Mouse (Mus musculus) ovary, postnatal 36 days (tissue): Measurements from ENCODE around the gene Rpl6.

ENCODE experiments used
- DNase-seq: peaks from one replicate; pipeline ENCODE4 v3.0.0; 2022; ENCODE audit warnings: low spot score, mixed read lengths

The Rpl6 gene

DNA sequence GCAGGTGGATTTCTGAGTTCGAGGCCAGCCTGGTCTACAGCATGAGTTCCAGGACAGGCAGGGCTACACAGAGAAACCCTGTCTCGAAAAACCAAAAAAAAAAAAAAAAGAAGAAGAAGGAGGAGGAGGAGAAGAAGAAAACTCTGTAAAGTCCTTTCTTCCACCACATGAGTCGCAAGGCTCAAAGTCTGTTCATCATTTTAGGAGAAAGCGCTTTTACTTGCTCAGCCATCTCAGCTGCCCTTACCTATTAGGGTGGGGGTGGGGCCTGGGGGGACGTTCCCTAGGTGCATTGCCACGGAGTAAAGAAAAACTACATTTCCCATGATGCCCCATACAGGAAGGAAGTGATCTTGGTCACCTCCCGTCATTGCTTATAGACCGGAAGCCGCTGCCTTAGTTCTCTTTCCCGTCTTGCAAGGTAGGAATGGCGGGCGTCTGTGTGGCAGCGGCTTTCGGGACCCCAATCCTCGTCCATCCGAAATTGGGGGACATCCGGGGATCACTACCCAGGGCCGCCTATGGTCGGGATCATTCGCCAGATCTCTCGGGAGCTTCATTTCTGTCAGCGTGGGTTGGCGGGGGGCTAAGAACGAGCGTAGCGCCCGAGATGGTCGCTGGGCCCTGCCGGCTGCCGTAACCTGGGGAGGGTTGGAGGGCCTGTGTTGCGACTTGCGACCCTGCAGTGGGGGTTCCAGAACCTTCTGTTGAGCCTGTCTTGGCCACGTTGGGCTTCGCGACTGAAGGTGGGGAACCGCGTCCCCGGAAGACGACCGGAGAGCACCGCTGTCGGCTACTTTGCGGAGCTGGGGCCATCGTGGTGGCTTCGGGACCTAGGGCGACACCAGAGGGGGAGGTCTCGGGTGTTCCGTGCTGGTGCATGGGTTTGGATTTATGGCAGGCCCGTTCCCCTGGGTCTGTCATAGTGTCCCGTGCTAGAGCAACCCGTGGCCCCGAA, at the start of gene Rpl6:
Gene Rpl6, plus strand, starts transcription at position 350 of the 958 bp plus-strand sequence.
- peak; percentile 76 for DNase-seq

- no peak for DNase-seq
Observed at GRCm38 (mm10) chr5:121156121-121156520, 48.2 kb upstream of the Rpl6 start.

DNA sequence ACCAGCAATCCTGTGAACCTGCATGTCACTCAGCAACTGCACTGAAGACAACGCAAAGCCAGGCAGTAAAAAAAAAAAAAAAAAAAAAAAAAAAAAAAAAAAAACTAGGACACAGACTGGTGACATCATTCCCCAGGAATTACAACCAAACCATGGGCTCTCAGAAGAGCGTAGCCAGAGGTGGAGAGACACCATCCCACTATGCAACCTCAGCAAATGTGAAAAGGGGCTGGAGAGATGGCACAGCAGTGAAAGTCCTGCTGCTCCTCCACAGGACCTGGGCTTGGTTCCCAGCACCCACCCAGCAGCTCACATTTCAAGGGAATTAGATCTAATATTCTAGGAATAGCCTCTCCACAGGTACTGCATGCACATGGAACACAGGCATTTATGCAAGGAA, 47.3 kb upstream of the Rpl6 start:
- DNase-seq: no peak

DNA sequence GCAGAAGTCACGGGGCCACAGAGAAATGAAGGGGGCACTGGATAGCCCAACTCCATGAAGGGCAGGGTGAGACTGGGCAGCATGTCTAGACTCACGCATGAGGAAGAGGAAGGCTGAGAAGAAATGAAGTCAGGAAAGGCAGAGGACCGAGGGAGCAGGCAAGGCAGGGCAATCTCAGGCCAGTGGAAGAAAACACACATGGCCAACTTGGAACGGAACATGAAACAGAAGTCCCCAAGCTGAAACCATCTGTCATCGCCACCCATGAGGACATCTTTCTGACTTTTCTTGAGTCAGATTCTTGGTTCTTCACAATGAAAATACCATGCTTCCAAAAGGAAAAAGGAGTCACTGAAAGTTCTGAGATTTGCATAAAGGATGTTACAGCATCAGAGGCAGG, 46.8 kb upstream of the Rpl6 start:
- DNase-seq: no peak

GRCm38 (mm10) chr5:121158966-121159365, 45.3 kb upstream of the Rpl6 start:
- no peak for DNase-seq

DNA sequence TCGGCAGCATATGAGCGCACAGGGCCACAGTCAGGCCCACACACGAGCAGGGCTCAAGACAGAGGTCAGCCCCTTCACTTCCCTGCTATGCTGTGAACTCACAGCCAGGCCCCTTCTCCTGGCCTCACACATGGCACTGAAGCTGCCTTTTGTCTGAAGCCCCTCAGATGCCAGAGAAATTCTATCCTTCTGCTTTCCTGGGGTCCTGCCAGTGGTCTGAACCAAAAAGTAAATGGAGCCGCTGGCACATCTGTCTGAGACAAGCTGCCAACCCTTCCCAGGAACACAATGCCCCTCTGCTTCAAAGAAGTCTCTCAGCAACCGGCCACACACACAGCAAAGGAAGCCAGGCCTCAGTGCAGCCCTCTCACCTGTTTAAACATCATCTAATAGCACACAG, 42.0 kb upstream of the Rpl6 start:
- DNase-seq: no peak

DNA sequence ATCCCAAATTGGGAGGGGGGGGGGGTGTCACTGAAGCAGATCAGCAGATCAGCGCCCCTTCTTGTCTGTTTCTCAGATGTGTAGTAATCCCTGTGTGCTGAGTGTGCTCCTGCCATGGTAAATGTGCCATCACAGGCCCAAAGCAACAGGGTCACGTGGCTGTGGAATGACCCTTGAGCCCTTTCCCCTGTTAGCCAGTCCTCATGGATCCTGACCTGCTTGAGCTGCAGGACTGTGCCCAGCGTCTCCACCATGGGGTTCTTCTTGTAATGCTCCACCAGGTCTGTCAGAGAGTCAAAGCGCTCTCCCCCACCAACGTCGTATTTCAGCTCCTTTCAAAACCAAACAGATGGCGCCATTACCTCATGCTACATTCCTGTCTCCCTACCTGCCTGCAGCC, 41.4 kb upstream of the Rpl6 start:
- DNase-seq: no peak

DNA sequence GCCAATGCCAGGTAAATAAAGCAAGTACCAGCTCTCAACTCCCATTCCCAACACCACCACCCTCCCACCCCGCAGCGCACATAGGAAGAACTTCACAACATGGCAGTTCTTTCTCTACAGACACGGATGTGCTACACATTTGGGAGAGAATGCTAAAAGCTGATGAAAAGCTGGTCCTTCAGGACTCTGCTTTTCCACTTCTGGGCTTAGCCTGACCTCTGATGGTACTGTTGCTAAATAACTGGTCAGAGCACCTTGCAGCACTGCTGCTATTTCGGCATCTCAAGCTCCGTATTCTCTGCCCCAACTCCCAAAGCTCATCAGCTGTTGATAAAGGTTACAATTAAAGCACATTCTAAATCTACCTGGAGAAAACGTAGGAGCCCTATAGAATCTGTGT, 37.4 kb upstream of the Rpl6 start:
- DNase-seq: no peak

- no peak for DNase-seq
Observed at GRCm38 (mm10) chr5:121169588-121169987, 34.7 kb upstream of the Rpl6 start.

DNA sequence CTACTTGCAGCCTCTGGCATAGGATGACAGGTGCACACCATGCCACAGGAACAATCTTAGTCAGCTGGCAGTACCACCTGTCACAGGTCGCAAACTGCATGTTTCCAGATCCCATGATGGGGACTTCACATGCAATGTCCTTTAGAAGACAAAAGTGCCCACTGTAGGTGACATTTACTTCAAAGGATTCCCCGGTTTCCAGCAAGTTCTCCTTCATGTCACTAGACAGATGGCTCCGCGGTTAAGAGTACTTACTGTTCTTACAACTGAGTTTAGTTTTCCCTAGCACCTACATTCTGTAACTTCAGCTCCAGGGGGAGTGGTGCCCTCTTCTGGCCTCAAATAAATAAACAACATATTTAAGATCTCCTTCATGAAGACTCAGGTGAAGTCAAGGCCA, 31.4 kb upstream of the Rpl6 start:
- no peak for DNase-seq

- DNase-seq: no peak
Observed at GRCm38 (mm10) chr5:121179077-121179857, 25.0 kb upstream of the Rpl6 start.

DNA sequence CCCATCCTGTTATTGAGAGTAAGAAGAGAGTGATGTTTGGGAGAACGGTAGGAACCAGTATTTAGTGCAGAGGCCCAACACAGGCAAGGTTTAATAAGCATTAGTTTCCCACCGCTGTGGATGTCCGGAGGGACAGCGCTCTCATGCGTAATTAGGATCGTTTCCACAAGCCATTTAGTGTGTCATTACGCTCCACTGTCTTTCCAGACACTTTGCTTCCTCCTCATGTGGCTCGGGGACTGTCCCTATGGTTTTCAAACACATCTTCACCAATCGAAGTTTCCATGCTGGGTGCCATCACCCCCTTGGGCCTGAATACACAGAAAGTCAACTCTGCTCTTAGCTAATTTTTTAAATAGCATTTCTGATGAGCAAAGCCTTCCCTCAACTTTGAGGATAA, 21.0 kb upstream of the Rpl6 start:
- no peak for DNase-seq

GRCm38 (mm10) chr5:121184375-121184774, 19.9 kb upstream of the Rpl6 start:
- no peak for DNase-seq

DNA sequence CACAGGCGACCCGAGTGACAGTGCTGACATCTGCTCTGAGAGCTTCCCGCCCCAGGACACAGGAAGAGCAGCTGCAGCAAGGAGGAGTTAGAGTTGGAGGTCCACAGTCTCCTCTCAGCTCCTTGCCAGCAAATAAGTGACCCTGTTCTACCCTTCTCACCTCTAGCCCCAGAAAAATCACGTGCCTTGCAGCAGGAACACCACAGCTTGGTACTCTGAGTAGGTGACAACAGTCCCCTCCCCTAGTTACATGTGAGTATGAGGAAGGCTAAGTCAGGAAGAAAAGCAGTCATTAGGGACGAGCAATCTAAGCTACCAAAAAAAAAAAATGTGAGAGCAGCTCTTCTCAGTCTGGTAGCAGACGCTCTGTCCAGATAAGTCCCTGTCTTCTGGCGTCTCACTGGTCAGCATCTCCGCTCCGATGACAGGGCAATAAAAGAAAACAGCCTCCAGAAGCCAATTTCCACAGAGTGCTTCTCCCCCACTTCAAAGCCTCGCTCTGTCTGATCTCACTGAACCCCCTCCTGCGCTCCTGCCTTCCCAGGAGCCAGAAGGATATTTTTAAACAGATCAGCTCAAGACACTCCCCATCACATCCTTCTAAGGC, 19.2 kb upstream of the Rpl6 start:
- no peak for DNase-seq

- no peak for DNase-seq
Observed at GRCm38 (mm10) chr5:121187580-121188001, 16.7 kb upstream of the Rpl6 start.

- no peak for DNase-seq
Observed at GRCm38 (mm10) chr5:121188265-121188664, 16.0 kb upstream of the Rpl6 start.

GRCm38 (mm10) chr5:121189182-121189581, 15.1 kb upstream of the Rpl6 start:
- DNase-seq: no peak

GRCm38 (mm10) chr5:121190210-121190835, 14.0 kb upstream of the Rpl6 start:
- no peak for DNase-seq

GRCm38 (mm10) chr5:121190836-121191583, 13.3 kb upstream of the Rpl6 start, which contains the start of gene Ptpn11:
Gene Ptpn11, minus strand, starts transcription at chr5:121191397.
- peak; percentile 89 for DNase-seq

DNA sequence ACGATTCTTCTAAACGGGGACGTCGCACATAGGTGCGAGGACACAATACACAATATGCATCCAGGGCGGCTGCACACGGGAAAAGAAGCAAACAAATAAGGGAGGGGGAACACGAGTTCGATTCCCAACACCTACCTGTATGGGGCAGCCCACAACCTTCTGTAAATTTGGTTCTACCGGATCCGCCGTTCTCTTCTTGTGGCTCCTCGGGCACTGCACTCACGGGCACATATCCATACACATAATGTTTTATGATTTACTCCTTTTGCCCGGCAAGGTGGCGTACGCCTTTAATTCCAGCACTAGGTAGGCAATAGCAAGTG, 12.7 kb upstream of the Rpl6 start:
- DNase-seq: no peak

DNA sequence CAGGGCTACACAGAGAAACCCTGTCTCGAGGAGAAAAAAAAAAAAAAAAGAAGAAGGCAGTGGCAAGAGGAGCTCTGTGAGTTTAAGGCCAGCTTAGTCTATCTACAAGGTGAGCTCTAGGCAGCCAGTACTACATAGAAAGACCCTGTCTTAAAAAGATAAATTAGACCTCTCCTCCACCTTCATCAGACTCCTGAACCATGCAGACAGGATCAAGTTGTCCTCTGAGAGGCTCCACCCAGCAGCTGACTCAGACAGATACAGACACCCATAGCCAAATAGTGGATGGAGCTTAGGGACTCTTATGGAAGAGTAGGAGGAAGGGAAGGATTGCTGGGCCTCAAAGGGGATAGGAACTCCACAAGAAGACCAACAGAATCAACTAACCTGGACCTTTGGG, 10.1 kb upstream of the Rpl6 start:
- DNase-seq: no peak

- no peak for DNase-seq
Observed at GRCm38 (mm10) chr5:121196764-121197163, 7.5 kb upstream of the Rpl6 start.
